ENCODE assay signal across 7 mouse cellular contexts in the genomic region with DNA sequence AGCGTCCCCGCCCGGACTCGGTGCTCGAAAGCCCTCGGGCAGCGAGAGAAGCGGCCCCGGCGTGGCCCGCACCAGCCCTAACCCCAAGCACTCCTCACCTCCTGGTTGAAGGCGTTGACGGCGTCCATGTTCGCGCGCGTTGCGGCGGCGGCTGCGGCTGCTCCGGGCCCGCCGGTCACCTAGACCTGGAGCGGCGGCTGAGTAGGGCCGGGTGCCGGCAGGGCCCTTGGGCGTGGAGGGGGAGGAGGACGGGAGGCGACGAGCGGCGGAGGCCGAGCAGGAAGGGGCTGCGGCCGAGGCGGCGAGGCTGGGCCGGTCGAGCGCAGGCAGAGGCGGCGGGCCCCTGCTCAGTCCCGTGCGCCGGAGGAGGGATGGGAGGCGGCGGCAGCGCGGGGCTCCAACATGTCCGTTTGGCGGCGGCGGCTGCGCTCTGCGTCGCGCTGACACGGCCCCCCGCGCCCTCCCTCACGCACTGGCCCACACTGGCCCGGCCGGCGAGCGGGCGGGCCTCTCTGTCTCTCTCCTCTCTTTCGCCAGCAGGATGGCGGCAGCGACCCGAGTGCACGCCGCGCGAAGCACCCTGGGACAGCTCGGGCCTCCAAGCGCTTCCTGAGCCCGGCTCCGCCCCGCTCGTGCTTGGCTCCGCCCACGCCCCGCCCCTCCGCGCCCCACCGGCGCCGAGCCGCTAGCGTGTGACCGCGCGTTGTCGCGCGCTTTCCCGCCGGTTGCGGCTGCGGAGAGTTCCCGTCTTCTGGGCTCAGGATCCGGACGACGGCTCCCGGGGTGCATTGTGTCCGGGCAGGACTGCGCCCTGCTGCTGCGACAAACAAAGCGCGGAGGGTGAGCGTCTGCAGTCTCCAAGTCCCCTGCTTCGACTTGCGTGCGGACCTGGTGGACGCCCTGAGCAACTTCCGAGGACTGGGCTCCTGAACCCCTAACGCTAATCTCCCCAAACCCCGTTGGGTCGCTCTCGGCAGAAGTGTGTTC. TPM values are rescaled to one million over a fixed set of nuclear protein-coding genes. Genes with fewer than 3 reads are reported as not detected.
A peak's percentile ranks its signal among the peaks of the same experiment; 100 is the strongest.
DNase-seq lines count a peak whose midpoint lies in the region; ATAC-seq lines count a peak whose summit lies in the region.

Scaf4 (minus strand) TSS at position 599 of the 987 bp plus-strand sequence.

- DNase-seq in adrenal gland, adult 2 months = peak; percentile 99
- DNase-seq in embryo, embryonic 11.5 days (ENCODE audit: low read depth, low spot score) = peak; percentile 94
- peak; percentile 94 to 96 for DNase-seq in gastrocnemius, postnatal 4 days (ENCODE audit: low spot score in 2 of 2)
- peak; percentile 97 to 98 for DNase-seq in left cerebral cortex, postnatal 36 days (ENCODE audit: low spot score in 2 of 2)
- DNase-seq in midbrain, embryonic 11.5 days (ENCODE audit: low spot score, missing footprints) = peak; percentile 100
- DNase-seq in skeletal muscle tissue, adult 2 months (ENCODE audit: low read depth, low spot score) = peak; percentile 95

- H3K9me3 ChIP-seq in intestine, embryonic 16.5 days (ENCODE audit: control insufficient read depth, low read length) = no peaks in the 10 kb centered on the region
- no peaks in the 10 kb centered on the region for H3K9me3 ChIP-seq in midbrain, embryonic 11.5 days (ENCODE audit: control insufficient read depth, low read length)

- peak; percentile 96 for ATAC-seq in intestine, embryonic 16.5 days
- peak; percentile 98 for ATAC-seq in midbrain, embryonic 11.5 days (ENCODE audit: low FRiP score)

- peak within 1 kb of the TSS; percentile 99 for H3K9ac ChIP-seq in intestine, embryonic 16.5 days (ENCODE audit: low read depth, low read length)
- H3K9ac ChIP-seq in midbrain, embryonic 11.5 days (ENCODE audit: low read length) = peak within 1 kb of the TSS; percentile 97

- peak within 1 kb of the TSS; percentile 97 for H3K27ac ChIP-seq in intestine, embryonic 16.5 days (ENCODE audit: low read length)
- peak within 1 kb of the TSS; percentile 95 for H3K27ac ChIP-seq in midbrain, embryonic 11.5 days (ENCODE audit: low read depth, low read length)

- intact Hi-C loops in left cerebral cortex, postnatal 36 days (cut with DNase I) = no loop called here

- peak within 1 kb of the TSS; percentile 93 for H3K4me2 ChIP-seq in intestine, embryonic 16.5 days (ENCODE audit: low read depth, low read length)
- H3K4me2 ChIP-seq in midbrain, embryonic 11.5 days = peak within 1 kb of the TSS; percentile 58

- no peaks in the 10 kb centered on the region for H3K36me3 ChIP-seq in intestine, embryonic 16.5 days (ENCODE audit: control insufficient read depth, insufficient read depth, low read length)
- H3K36me3 ChIP-seq in midbrain, embryonic 11.5 days (ENCODE audit: control insufficient read depth, insufficient read depth, low read length) = no peaks in the 10 kb centered on the region

- H3K4me3 ChIP-seq in intestine, embryonic 16.5 days (ENCODE audit: low read length) = peak within 1 kb of the TSS; percentile 99
- H3K4me3 ChIP-seq in midbrain, embryonic 11.5 days (ENCODE audit: low read depth, low read length) = peak within 1 kb of the TSS; percentile 99

- no peaks in the 10 kb centered on the region for H3K27me3 ChIP-seq in intestine, embryonic 16.5 days (replicated peaks; ENCODE audit: control insufficient read depth, insufficient read depth, low read length)
- no peaks in the 10 kb centered on the region for H3K27me3 ChIP-seq in midbrain, embryonic 11.5 days (ENCODE audit: control insufficient read depth, insufficient read depth, low read length)

- H3K4me1 ChIP-seq in intestine, embryonic 16.5 days (ENCODE audit: control insufficient read depth, insufficient read depth, low read length) = peaks cover 33% of the 10 kb centered on the region
- peaks cover 17% of the 10 kb centered on the region for H3K4me1 ChIP-seq in midbrain, embryonic 11.5 days (ENCODE audit: control insufficient read depth, insufficient read depth, low read length)

- WGBS in intestine, embryonic 16.5 days = under 1% methylated on average over 107 of the region's 123 CpGs
- WGBS in midbrain, embryonic 11.5 days = under 1% methylated on average over 118 of the region's 123 CpGs

RNA-seq across cellular contexts. Expression of gene Scaf4, which starts in this region (rescaled TPM):
- total RNA-seq in adrenal gland, adult 2 months (2021) = 10 to 100 TPM; 32.8 to 53.7 TPM
- 76.9 and 81.3 TPM in 2 replicates for polyA plus RNA-seq in adrenal gland, adult 2 months (2012; rRNA removed)
- 10 to 100 TPM; 31.7 to 36.7 TPM for total RNA-seq in gastrocnemius, postnatal 4 days (2021)
- 15.4 and 18.1 TPM in 2 replicates for polyA plus RNA-seq in intestine, embryonic 16.5 days (2015; fragmentation: Nextera tagmentation; extraction: Ambion mirVana)
- total RNA-seq in left cerebral cortex, postnatal 36 days (2021) = 10 to 100 TPM; 35.0 to 58.2 TPM
- 26.9 and 31.6 TPM in 2 replicates for polyA plus RNA-seq in midbrain, embryonic 11.5 days (2014; fragmentation: Nextera tagmentation; extraction: Ambion mirVana)

Comparison
In these comparisons a context has a peak if more than half of its experiments do, and no peak if none do; other contexts are left out.
1. Peak in every context shown above with its lines: DNase-seq, ATAC-seq, H3K4me3 ChIP-seq and H3K27ac ChIP-seq.